Mouse (Mus musculus): ENCODE measurements around the gene Susd3. TPM values are rescaled to one million over a fixed set of nuclear protein-coding genes. Genes with fewer than 3 reads are reported as not detected.

Gene Susd3
- 1.9 and 2.2 TPM in 2 replicates for polyA plus RNA-seq (2014; fragmentation: Nextera tagmentation; extraction: Ambion mirVana)

GRCm38 (mm10) chr13:49248467-49248862, at the start of gene Susd3:
Gene Susd3, minus strand, starts transcription at chr13:49248706.
- Histone ChIP-seq H3K4me3 (ENCODE audit: low read depth, low read length) (peak within 1 kb of the TSS; percentile 38), H3K27ac (replicated peaks; ENCODE audit: low read depth, low read length) (no peak within 1 kb of the TSS), H3K9ac (ENCODE audit: low read depth, low read length) (peak within 1 kb of the TSS; percentile 34; the same call in 1 of the 2 replicates), H3K36me3 (ENCODE audit: control insufficient read depth, insufficient read depth, low read length) (no peaks in the 10 kb centered on the region), H3K4me2 (ENCODE audit: low read depth, low read length) (peak within 1 kb of the TSS; percentile 62), H3K27me3 (replicated peaks; ENCODE audit: control insufficient read depth, insufficient read depth, low read length) (peaks cover 29% of the 10 kb centered on the region), H3K4me1 (ENCODE audit: control insufficient read depth, insufficient read depth, low read length) (peaks cover 6% of the 10 kb centered on the region; the same call in 1 of the 2 replicates), H3K9me3 (ENCODE audit: control insufficient read depth, low read length) (no peaks in the 10 kb centered on the region)
- WGBS = 17% methylated on average over 7 of the region's 8 CpGs
- ATAC-seq (ENCODE audit: low read depth) (no peak), DNase-seq (ENCODE audit: low spot score) (no peak)

- Histone ChIP-seq H3K27ac (replicated peaks; ENCODE audit: low read depth, low read length) (no peak overlapping the region), H3K4me2 (ENCODE audit: low read depth, low read length) (no peak overlapping the region), H3K4me1 (ENCODE audit: control insufficient read depth, insufficient read depth, low read length) (no peaks in the 10 kb centered on the region), H3K9me3 (ENCODE audit: control insufficient read depth, low read length) (peaks cover 4% of the 10 kb centered on the region; the same call in 1 of the 2 replicates), H3K36me3 (ENCODE audit: control insufficient read depth, insufficient read depth, low read length) (no peaks in the 10 kb centered on the region), H3K27me3 (replicated peaks; ENCODE audit: control insufficient read depth, insufficient read depth, low read length) (no peaks in the 10 kb centered on the region), H3K4me3 (ENCODE audit: low read depth, low read length) (no peak overlapping the region), H3K9ac (ENCODE audit: low read depth, low read length) (no peak overlapping the region)
- DNase-seq (ENCODE audit: low spot score) (no peak), ATAC-seq (ENCODE audit: low read depth) (no peak)
- 72% methylated on average over 7 of the region's 7 CpGs for WGBS
Observed at GRCm38 (mm10) chr13:49296270-49296669, 47.8 kb upstream of the Susd3 start.

- H3K27ac ChIP-seq (replicated peaks; ENCODE audit: low read depth, low read length) = no peak overlapping the region
- no peak overlapping the region for H3K4me2 ChIP-seq (ENCODE audit: low read depth, low read length)
- no peak overlapping the region for H3K9ac ChIP-seq (ENCODE audit: low read depth, low read length)
- no peaks in the 10 kb centered on the region for H3K27me3 ChIP-seq (replicated peaks; ENCODE audit: control insufficient read depth, insufficient read depth, low read length)
- H3K9me3 ChIP-seq (ENCODE audit: control insufficient read depth, low read length) = peaks cover 5% of the 10 kb centered on the region; the same call in 1 of the 2 replicates
- DNase-seq (ENCODE audit: low spot score) = no peak
- no peak overlapping the region for H3K4me3 ChIP-seq (ENCODE audit: low read depth, low read length)
- no peaks in the 10 kb centered on the region for H3K36me3 ChIP-seq (ENCODE audit: control insufficient read depth, insufficient read depth, low read length)
- WGBS = 64% methylated on average over 9 of the region's 9 CpGs
- ATAC-seq (ENCODE audit: low read depth) = no peak
- no peaks in the 10 kb centered on the region for H3K4me1 ChIP-seq (ENCODE audit: control insufficient read depth, insufficient read depth, low read length)
Observed at GRCm38 (mm10) chr13:49294108-49294507, 45.6 kb upstream of the Susd3 start.

- Histone ChIP-seq H3K4me1 (ENCODE audit: control insufficient read depth, insufficient read depth, low read length) (no peaks in the 10 kb centered on the region), H3K9me3 (ENCODE audit: control insufficient read depth, low read length) (peaks cover 5% of the 10 kb centered on the region; the same call in 1 of the 2 replicates), H3K9ac (ENCODE audit: low read depth, low read length) (no peak overlapping the region), H3K4me3 (ENCODE audit: low read depth, low read length) (no peak overlapping the region), H3K4me2 (ENCODE audit: low read depth, low read length) (no peak overlapping the region), H3K27me3 (replicated peaks; ENCODE audit: control insufficient read depth, insufficient read depth, low read length) (no peaks in the 10 kb centered on the region), H3K27ac (replicated peaks; ENCODE audit: low read depth, low read length) (no peak overlapping the region), H3K36me3 (ENCODE audit: control insufficient read depth, insufficient read depth, low read length) (no peaks in the 10 kb centered on the region)
- DNase-seq (ENCODE audit: low spot score) (no peak), ATAC-seq (ENCODE audit: low read depth) (no peak)
- WGBS = 89% methylated on average over 6 of the region's 6 CpGs
Observed at GRCm38 (mm10) chr13:49291949-49292348, 43.4 kb upstream of the Susd3 start.

GRCm38 (mm10) chr13:49291398-49291797, 42.9 kb upstream of the Susd3 start:
- Histone ChIP-seq H3K9me3 (ENCODE audit: control insufficient read depth, low read length) (peaks cover 5% of the 10 kb centered on the region; the same call in 1 of the 2 replicates), H3K4me2 (ENCODE audit: low read depth, low read length) (no peak overlapping the region), H3K4me1 (ENCODE audit: control insufficient read depth, insufficient read depth, low read length) (no peaks in the 10 kb centered on the region), H3K4me3 (ENCODE audit: low read depth, low read length) (no peak overlapping the region), H3K9ac (ENCODE audit: low read depth, low read length) (no peak overlapping the region), H3K27me3 (replicated peaks; ENCODE audit: control insufficient read depth, insufficient read depth, low read length) (no peaks in the 10 kb centered on the region), H3K27ac (replicated peaks; ENCODE audit: low read depth, low read length) (no peak overlapping the region), H3K36me3 (ENCODE audit: control insufficient read depth, insufficient read depth, low read length) (no peaks in the 10 kb centered on the region)
- WGBS = 54% methylated on average over 1 of the region's 1 CpGs
- no peak for ATAC-seq (ENCODE audit: low read depth)
- no peak for DNase-seq (ENCODE audit: low spot score)

- Histone ChIP-seq H3K9ac (ENCODE audit: low read depth, low read length) (no peak overlapping the region), H3K4me1 (ENCODE audit: control insufficient read depth, insufficient read depth, low read length) (no peaks in the 10 kb centered on the region), H3K36me3 (ENCODE audit: control insufficient read depth, insufficient read depth, low read length) (no peaks in the 10 kb centered on the region), H3K4me2 (ENCODE audit: low read depth, low read length) (no peak overlapping the region), H3K27ac (replicated peaks; ENCODE audit: low read depth, low read length) (no peak overlapping the region), H3K27me3 (replicated peaks; ENCODE audit: control insufficient read depth, insufficient read depth, low read length) (no peaks in the 10 kb centered on the region), H3K4me3 (ENCODE audit: low read depth, low read length) (no peak overlapping the region), H3K9me3 (ENCODE audit: control insufficient read depth, low read length) (peaks cover 5% of the 10 kb centered on the region; the same call in 1 of the 2 replicates)
- ATAC-seq (ENCODE audit: low read depth) = no peak
- DNase-seq (ENCODE audit: low spot score) = no peak
- WGBS = 82% methylated on average over 6 of the region's 6 CpGs
Observed at GRCm38 (mm10) chr13:49287224-49287623, 38.7 kb upstream of the Susd3 start.

GRCm38 (mm10) chr13:49286750-49287149, 38.2 kb upstream of the Susd3 start:
- Histone ChIP-seq H3K9me3 (ENCODE audit: control insufficient read depth, low read length) (peaks cover 5% of the 10 kb centered on the region; the same call in 1 of the 2 replicates), H3K4me1 (ENCODE audit: control insufficient read depth, insufficient read depth, low read length) (no peaks in the 10 kb centered on the region), H3K27ac (replicated peaks; ENCODE audit: low read depth, low read length) (no peak overlapping the region), H3K27me3 (replicated peaks; ENCODE audit: control insufficient read depth, insufficient read depth, low read length) (no peaks in the 10 kb centered on the region), H3K36me3 (ENCODE audit: control insufficient read depth, insufficient read depth, low read length) (no peaks in the 10 kb centered on the region), H3K4me2 (ENCODE audit: low read depth, low read length) (no peak overlapping the region), H3K4me3 (ENCODE audit: low read depth, low read length) (no peak overlapping the region), H3K9ac (ENCODE audit: low read depth, low read length) (no peak overlapping the region)
- WGBS = 80% methylated on average over 3 of the region's 3 CpGs
- ATAC-seq (ENCODE audit: low read depth) = no peak
- DNase-seq (ENCODE audit: low spot score) = no peak

- no peak for DNase-seq (ENCODE audit: low spot score)
- H3K4me3 ChIP-seq (ENCODE audit: low read depth, low read length) = no peak overlapping the region
- H3K4me2 ChIP-seq (ENCODE audit: low read depth, low read length) = no peak overlapping the region
- no peaks in the 10 kb centered on the region for H3K27me3 ChIP-seq (replicated peaks; ENCODE audit: control insufficient read depth, insufficient read depth, low read length)
- H3K4me1 ChIP-seq (ENCODE audit: control insufficient read depth, insufficient read depth, low read length) = no peaks in the 10 kb centered on the region
- no peak for ATAC-seq (ENCODE audit: low read depth)
- H3K27ac ChIP-seq (replicated peaks; ENCODE audit: low read depth, low read length) = no peak overlapping the region
- 73% methylated on average over 9 of the region's 9 CpGs for WGBS
- peaks cover 4% of the 10 kb centered on the region; the same call in 1 of the 2 replicates for H3K9me3 ChIP-seq (ENCODE audit: control insufficient read depth, low read length)
- no peak overlapping the region for H3K9ac ChIP-seq (ENCODE audit: low read depth, low read length)
- no peaks in the 10 kb centered on the region for H3K36me3 ChIP-seq (ENCODE audit: control insufficient read depth, insufficient read depth, low read length)
Observed at GRCm38 (mm10) chr13:49283686-49284085, 35.2 kb upstream of the Susd3 start.

GRCm38 (mm10) chr13:49282168-49282567, 33.7 kb upstream of the Susd3 start:
- Histone ChIP-seq H3K4me1 (ENCODE audit: control insufficient read depth, insufficient read depth, low read length) (no peaks in the 10 kb centered on the region), H3K9ac (ENCODE audit: low read depth, low read length) (no peak overlapping the region), H3K4me3 (ENCODE audit: low read depth, low read length) (no peak overlapping the region), H3K36me3 (ENCODE audit: control insufficient read depth, insufficient read depth, low read length) (no peaks in the 10 kb centered on the region), H3K27ac (replicated peaks; ENCODE audit: low read depth, low read length) (no peak overlapping the region), H3K9me3 (ENCODE audit: control insufficient read depth, low read length) (peaks cover 4% of the 10 kb centered on the region; the same call in 1 of the 2 replicates), H3K4me2 (ENCODE audit: low read depth, low read length) (no peak overlapping the region), H3K27me3 (replicated peaks; ENCODE audit: control insufficient read depth, insufficient read depth, low read length) (no peaks in the 10 kb centered on the region)
- 42% methylated on average over 2 of the region's 2 CpGs for WGBS
- DNase-seq (ENCODE audit: low spot score) = no peak
- no peak for ATAC-seq (ENCODE audit: low read depth)
